Mouse (Mus musculus): Measurements from ENCODE around the gene Arhgap6. TPM values are rescaled to one million over a fixed set of nuclear protein-coding genes. Genes with fewer than 3 reads are reported as not detected.

The Arhgap6 gene
- polyA plus RNA-seq, 1 experiment from 2014 or later: 1.2 TPM

- H3K27ac ChIP-seq (ENCODE audit: low read length): no peak overlapping the region
- no peaks in the 10 kb centered on the region; the same call in 1 of the 2 replicates for H3K27me3 ChIP-seq (replicated peaks; ENCODE audit: control insufficient read depth, insufficient read depth, low read length)
- H3K4me2 ChIP-seq (ENCODE audit: low read length): no peak overlapping the region
- H3K36me3 ChIP-seq (ENCODE audit: control insufficient read depth, insufficient read depth): no peaks in the 10 kb centered on the region
- 79% methylated on average over 5 of the region's 5 CpGs for WGBS
- no peak overlapping the region for H3K9ac ChIP-seq (replicated peaks; ENCODE audit: low read depth, low read length)
- H3K9me3 ChIP-seq (ENCODE audit: control insufficient read depth, low read length): no peaks in the 10 kb centered on the region
- no peaks in the 10 kb centered on the region for H3K4me1 ChIP-seq (replicated peaks; ENCODE audit: control insufficient read depth, insufficient read depth, low read length)
- ATAC-seq: no peak
- no peak overlapping the region for H3K4me3 ChIP-seq (replicated peaks; ENCODE audit: low read length)
Measured at GRCm38 (mm10) chrX:168941684-168942083, 146.8 kb downstream of the Arhgap6 start.

- H3K27me3 ChIP-seq (replicated peaks; ENCODE audit: control insufficient read depth, insufficient read depth, low read length): no peaks in the 10 kb centered on the region; the same call in 1 of the 2 replicates
- no peak overlapping the region for H3K4me2 ChIP-seq (ENCODE audit: low read length)
- no peak overlapping the region for H3K4me3 ChIP-seq (replicated peaks; ENCODE audit: low read length)
- no peaks in the 10 kb centered on the region for H3K9me3 ChIP-seq (ENCODE audit: control insufficient read depth, low read length)
- WGBS: 85% methylated on average over 4 of the region's 4 CpGs
- no peak for ATAC-seq
- H3K27ac ChIP-seq (ENCODE audit: low read length): no peak overlapping the region
- H3K9ac ChIP-seq (replicated peaks; ENCODE audit: low read depth, low read length): no peak overlapping the region
- H3K36me3 ChIP-seq (ENCODE audit: control insufficient read depth, insufficient read depth): no peaks in the 10 kb centered on the region
- no peaks in the 10 kb centered on the region for H3K4me1 ChIP-seq (replicated peaks; ENCODE audit: control insufficient read depth, insufficient read depth, low read length)
Measured at GRCm38 (mm10) chrX:168943217-168943616, 148.3 kb downstream of the Arhgap6 start.

DNA sequence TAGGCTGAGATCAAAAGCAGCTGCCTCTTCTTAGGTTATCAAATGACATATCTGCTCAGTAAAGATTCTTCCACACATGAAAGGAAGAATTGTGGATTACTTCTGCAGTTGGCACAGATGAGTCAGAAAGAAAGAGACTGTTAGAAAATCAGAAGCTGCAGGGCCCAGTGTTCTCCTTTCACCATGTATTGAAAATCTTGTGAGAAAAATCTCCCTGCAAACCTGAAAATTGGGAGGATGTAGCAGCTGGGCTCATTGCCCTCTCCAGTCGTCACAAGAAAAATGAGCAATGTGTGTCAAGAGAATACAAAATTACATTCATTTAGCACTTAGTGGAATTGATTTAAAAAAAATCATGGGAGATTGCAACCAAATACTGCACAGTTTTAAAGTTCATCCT is 180.5 kb downstream of the Arhgap6 start:
- no peak for ATAC-seq
- 90% methylated on average over 1 of the region's 1 CpGs for WGBS

DNA sequence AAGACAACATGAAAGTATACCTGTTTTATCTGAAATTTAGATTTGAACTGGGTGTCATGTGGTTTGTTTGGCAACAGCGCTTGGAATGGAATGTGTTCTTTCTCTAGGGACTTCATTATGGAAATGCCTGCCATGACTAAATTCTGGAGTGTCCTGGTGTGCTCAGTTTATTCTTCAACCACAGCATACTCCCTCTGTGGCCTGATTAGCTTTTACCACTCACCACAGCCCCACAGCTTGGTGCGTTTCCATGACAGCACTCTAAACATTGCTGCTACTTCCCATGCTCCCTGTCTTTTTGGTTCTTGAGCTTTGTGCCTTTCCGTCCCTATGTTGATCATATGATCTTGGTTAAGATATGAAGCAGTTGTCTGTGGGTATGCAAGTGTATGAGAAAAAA is 182.9 kb downstream of the Arhgap6 start:
- Histone ChIP-seq H3K4me3 (replicated peaks; ENCODE audit: low read length) (no peak overlapping the region), H3K9ac (replicated peaks; ENCODE audit: low read depth, low read length) (no peak overlapping the region), H3K27me3 (replicated peaks; ENCODE audit: control insufficient read depth, insufficient read depth, low read length) (0 out of 2 replicates have a peak, but pooled peaks cover 4% of the 10 kb centered on the region), H3K27ac (ENCODE audit: low read length) (no peak overlapping the region), H3K4me1 (replicated peaks; ENCODE audit: control insufficient read depth, insufficient read depth, low read length) (no peaks in the 10 kb centered on the region), H3K9me3 (ENCODE audit: control insufficient read depth, low read length) (no peaks in the 10 kb centered on the region), H3K4me2 (ENCODE audit: low read length) (no peak overlapping the region), H3K36me3 (ENCODE audit: control insufficient read depth, insufficient read depth) (no peaks in the 10 kb centered on the region)
- ATAC-seq: no peak
- 63% methylated on average over 3 of the region's 3 CpGs for WGBS

More for the DNA sequence above, 180.5 kb downstream of the Arhgap6 start:
- Histone ChIP-seq H3K27ac (ENCODE audit: low read length) (no peak overlapping the region), H3K4me3 (replicated peaks; ENCODE audit: low read length) (no peak overlapping the region), H3K9ac (replicated peaks; ENCODE audit: low read depth, low read length) (no peak overlapping the region), H3K4me1 (replicated peaks; ENCODE audit: control insufficient read depth, insufficient read depth, low read length) (no peaks in the 10 kb centered on the region), H3K36me3 (ENCODE audit: control insufficient read depth, insufficient read depth) (no peaks in the 10 kb centered on the region), H3K4me2 (ENCODE audit: low read length) (no peak overlapping the region), H3K9me3 (ENCODE audit: control insufficient read depth, low read length) (no peaks in the 10 kb centered on the region), H3K27me3 (replicated peaks; ENCODE audit: control insufficient read depth, insufficient read depth, low read length) (0 out of 2 replicates have a peak, but pooled peaks cover 2% of the 10 kb centered on the region)

DNA sequence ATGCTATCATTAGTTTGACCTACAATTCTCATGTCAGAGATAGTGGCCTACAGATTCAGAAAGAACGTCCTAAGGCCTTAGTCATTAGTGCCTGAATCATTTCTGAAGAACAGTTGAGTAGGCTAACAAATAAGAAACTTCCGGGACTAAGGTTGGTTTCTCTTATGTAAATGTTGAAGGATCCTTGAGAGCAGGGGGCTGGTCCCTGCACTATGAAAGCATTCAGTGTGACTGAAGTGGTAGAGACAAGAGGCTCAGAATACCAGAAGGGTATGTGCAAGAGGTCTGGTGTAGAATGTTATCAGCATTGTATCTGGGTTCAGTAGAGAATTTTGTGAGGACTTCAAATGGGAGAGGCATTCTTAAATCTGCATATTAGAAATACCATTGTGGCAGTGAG is 185.5 kb downstream of the Arhgap6 start:
- H3K4me1 ChIP-seq (replicated peaks; ENCODE audit: control insufficient read depth, insufficient read depth, low read length): no peaks in the 10 kb centered on the region
- 0 out of 2 replicates have a peak, but pooled peaks cover 4% of the 10 kb centered on the region for H3K27me3 ChIP-seq (replicated peaks; ENCODE audit: control insufficient read depth, insufficient read depth, low read length)
- ATAC-seq: no peak
- no peak overlapping the region for H3K4me3 ChIP-seq (replicated peaks; ENCODE audit: low read length)
- WGBS: 73% methylated on average over 2 of the region's 2 CpGs
- H3K9ac ChIP-seq (replicated peaks; ENCODE audit: low read depth, low read length): no peak overlapping the region
- no peaks in the 10 kb centered on the region for H3K36me3 ChIP-seq (ENCODE audit: control insufficient read depth, insufficient read depth)
- H3K9me3 ChIP-seq (ENCODE audit: control insufficient read depth, low read length): no peaks in the 10 kb centered on the region
- no peak overlapping the region for H3K4me2 ChIP-seq (ENCODE audit: low read length)
- H3K27ac ChIP-seq (ENCODE audit: low read length): no peak overlapping the region

- Histone ChIP-seq H3K27ac (ENCODE audit: low read length) (no peak overlapping the region), H3K4me2 (ENCODE audit: low read length) (no peak overlapping the region), H3K9me3 (ENCODE audit: control insufficient read depth, low read length) (no peaks in the 10 kb centered on the region), H3K27me3 (replicated peaks; ENCODE audit: control insufficient read depth, insufficient read depth, low read length) (no peaks in the 10 kb centered on the region; the same call in 1 of the 2 replicates), H3K4me1 (replicated peaks; ENCODE audit: control insufficient read depth, insufficient read depth, low read length) (no peaks in the 10 kb centered on the region), H3K9ac (replicated peaks; ENCODE audit: low read depth, low read length) (no peak overlapping the region), H3K36me3 (ENCODE audit: control insufficient read depth, insufficient read depth) (no peaks in the 10 kb centered on the region), H3K4me3 (replicated peaks; ENCODE audit: low read length) (no peak overlapping the region)
- WGBS: 57% methylated on average over 1 of the region's 1 CpGs
- ATAC-seq: no peak
Measured at GRCm38 (mm10) chrX:169007066-169007465, 212.2 kb downstream of the Arhgap6 start.

GRCm38 (mm10) chrX:169012701-169013100 is 217.8 kb downstream of the Arhgap6 start:
- H3K4me1 ChIP-seq (replicated peaks; ENCODE audit: control insufficient read depth, insufficient read depth, low read length): no peaks in the 10 kb centered on the region
- H3K4me3 ChIP-seq (replicated peaks; ENCODE audit: low read length): no peak overlapping the region
- no peaks in the 10 kb centered on the region for H3K9me3 ChIP-seq (ENCODE audit: control insufficient read depth, low read length)
- no peak for ATAC-seq
- H3K27ac ChIP-seq (ENCODE audit: low read length): no peak overlapping the region
- no peaks in the 10 kb centered on the region for H3K36me3 ChIP-seq (ENCODE audit: control insufficient read depth, insufficient read depth)
- H3K27me3 ChIP-seq (replicated peaks; ENCODE audit: control insufficient read depth, insufficient read depth, low read length): no peaks in the 10 kb centered on the region; the same call in 1 of the 2 replicates
- H3K9ac ChIP-seq (replicated peaks; ENCODE audit: low read depth, low read length): no peak overlapping the region
- H3K4me2 ChIP-seq (ENCODE audit: low read length): no peak overlapping the region

DNA sequence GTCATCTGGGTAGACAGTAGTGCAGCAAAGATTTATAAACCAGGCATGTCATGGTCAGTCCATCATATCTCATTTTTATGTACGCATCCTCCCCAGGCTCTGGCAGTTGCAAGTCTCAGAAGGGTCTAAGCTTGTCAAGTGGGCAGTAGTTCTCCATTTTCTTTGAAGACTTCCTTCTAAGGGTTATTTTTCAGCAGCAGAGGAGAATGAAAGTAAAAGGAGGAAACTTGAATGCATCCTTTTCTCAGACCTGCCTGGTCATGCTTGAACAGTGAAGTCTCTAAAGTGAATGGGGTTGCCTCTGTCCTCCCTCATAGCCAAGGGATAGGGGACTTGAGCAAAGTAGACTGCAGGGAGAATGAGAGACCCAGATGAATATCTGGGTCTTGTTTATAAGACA is 239.5 kb downstream of the Arhgap6 start:
- H3K4me3 ChIP-seq (replicated peaks; ENCODE audit: low read length): no peak overlapping the region
- no peaks in the 10 kb centered on the region for H3K27me3 ChIP-seq (replicated peaks; ENCODE audit: control insufficient read depth, insufficient read depth, low read length)
- H3K4me2 ChIP-seq (ENCODE audit: low read length): no peak overlapping the region
- H3K4me1 ChIP-seq (replicated peaks; ENCODE audit: control insufficient read depth, insufficient read depth, low read length): peaks cover 4% of the 10 kb centered on the region; the same call in 1 of the 2 replicates
- WGBS: 92% methylated on average over 1 of the region's 1 CpGs
- ATAC-seq: no peak
- H3K27ac ChIP-seq (ENCODE audit: low read length): no peak overlapping the region
- no peaks in the 10 kb centered on the region for H3K36me3 ChIP-seq (ENCODE audit: control insufficient read depth, insufficient read depth)
- no peaks in the 10 kb centered on the region for H3K9me3 ChIP-seq (ENCODE audit: control insufficient read depth, low read length)
- no peak overlapping the region for H3K9ac ChIP-seq (replicated peaks; ENCODE audit: low read depth, low read length)

DNA sequence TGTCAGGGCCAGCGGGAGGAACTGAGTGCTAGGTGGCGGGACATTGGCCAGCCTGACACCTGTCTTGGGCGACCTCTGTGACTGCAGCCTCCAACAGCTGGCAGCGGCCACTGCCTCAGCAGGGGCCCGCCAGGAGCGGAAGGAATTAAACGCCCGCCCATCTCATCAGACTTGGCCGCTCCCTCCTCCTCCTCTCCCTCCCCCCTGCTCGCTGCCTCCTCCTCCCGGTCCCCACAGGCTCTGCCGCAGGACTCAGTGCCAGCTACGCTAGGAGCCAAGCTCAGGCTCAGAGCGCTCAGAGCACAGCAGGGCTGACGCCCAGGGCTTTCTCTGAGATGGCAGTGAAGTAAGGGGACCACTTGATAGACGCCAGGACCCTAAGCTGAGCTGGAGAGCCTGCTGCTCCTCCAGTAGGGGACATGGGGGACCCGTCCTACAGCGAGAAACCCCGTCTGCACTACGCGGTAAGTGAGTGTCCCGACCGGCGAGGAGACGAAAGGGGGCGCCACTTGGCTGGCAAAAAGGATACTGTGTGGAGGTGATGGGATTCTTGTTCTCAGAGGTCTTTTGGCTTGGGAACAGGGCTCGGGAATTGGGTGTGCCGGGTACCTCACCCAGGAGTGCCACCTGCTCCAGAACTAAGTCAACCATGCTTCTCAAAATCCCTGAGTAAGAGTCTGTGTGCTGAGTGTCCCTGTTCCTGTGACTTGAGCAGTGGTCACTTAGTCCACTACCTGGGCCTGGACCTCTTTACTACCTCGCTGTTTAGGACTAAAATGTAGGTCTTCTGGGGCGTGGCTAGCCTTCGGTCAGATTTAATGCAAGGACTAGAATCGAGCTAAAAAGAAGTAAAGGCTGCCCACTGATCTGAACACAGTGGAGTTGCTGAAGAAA is 241.8 kb downstream of the Arhgap6 start:
- Histone ChIP-seq H3K27me3 (replicated peaks; ENCODE audit: control insufficient read depth, insufficient read depth, low read length) (no peaks in the 10 kb centered on the region), H3K9me3 (ENCODE audit: control insufficient read depth, low read length) (no peaks in the 10 kb centered on the region), H3K4me1 (replicated peaks; ENCODE audit: control insufficient read depth, insufficient read depth, low read length) (peaks cover 4% of the 10 kb centered on the region; the same call in 1 of the 2 replicates), H3K36me3 (ENCODE audit: control insufficient read depth, insufficient read depth) (no peaks in the 10 kb centered on the region), H3K4me2 (ENCODE audit: low read length) (peak overlapping the region; percentile 59), H3K9ac (replicated peaks; ENCODE audit: low read depth, low read length) (peak overlapping the region; percentile 32), H3K4me3 (replicated peaks; ENCODE audit: low read length) (peak overlapping the region; percentile 39), H3K27ac (ENCODE audit: low read length) (no peak overlapping the region)
- 22% methylated on average over 30 of the region's 32 CpGs for WGBS
- peak; percentile 99 for ATAC-seq

Data from forebrain, embryonic 16.5 days (tissue).